Mouse (Mus musculus) right cerebral cortex, postnatal 4 days (tissue): ENCODE data around the gene Tnfaip1.
A peak's percentile ranks its signal among the peaks of the same experiment; 100 is the strongest.
"Not testable (repeated sequence)": the region's sequence is repeated elsewhere in the genome, so short reads cannot be mapped to it uniquely, and the experiment has no call there.

Experiments
- DNase-seq: peaks from one replicate; pipeline ENCODE4 v3.0.0-alpha.2; 2022

Gene Tnfaip1

GRCm38 (mm10) chr11:78535376-78536079 is 604 bp downstream of the Tnfaip1 start:
- no peak for DNase-seq

GRCm38 (mm10) chr11:78534516-78534915 is 1.6 kb downstream of the Tnfaip1 start:
- no peak for DNase-seq

- not testable (repeated sequence) for DNase-seq
These were observed 4.6 kb downstream of the Tnfaip1 start for GRCm38 (mm10) chr11:78531515-78531914.

- no peak for DNase-seq
These were observed 5.1 kb downstream of the Tnfaip1 start for GRCm38 (mm10) chr11:78531046-78531445.

- no peak for DNase-seq
These were observed 6.1 kb downstream of the Tnfaip1 start for GRCm38 (mm10) chr11:78530001-78530400.

GRCm38 (mm10) chr11:78528714-78529113 is 7.4 kb downstream of the Tnfaip1 start:
- no peak for DNase-seq

- DNase-seq: no peak
These were observed 11.3 kb downstream of the Tnfaip1 start for GRCm38 (mm10) chr11:78524838-78525237.

GRCm38 (mm10) chr11:78523241-78523955 is 12.7 kb downstream of the Tnfaip1 start:
- DNase-seq: no peak

- no peak for DNase-seq
These were observed 13.6 kb downstream of the Tnfaip1 start for GRCm38 (mm10) chr11:78522481-78522997.

- no peak for DNase-seq
These were observed 14.3 kb downstream of the Tnfaip1 start for GRCm38 (mm10) chr11:78521880-78522279.

- no peak for DNase-seq
These were observed 17.2 kb downstream of the Tnfaip1 start for GRCm38 (mm10) chr11:78518931-78519330.

GRCm38 (mm10) chr11:78515549-78516325 is 20.4 kb downstream of the Tnfaip1 start:
- DNase-seq: no peak

GRCm38 (mm10) chr11:78513106-78513790 is 22.9 kb downstream of the Tnfaip1 start:
- no peak for DNase-seq

- DNase-seq: peak; percentile 86
These were observed 23.8 kb downstream of the Tnfaip1 start, which contains the start of the genes Tmem199 and Poldip2 for GRCm38 (mm10) chr11:78512025-78512957. Gene Tmem199 (minus strand): TSS chr11:78512172. Gene Poldip2 (plus strand): TSS chr11:78512193.

GRCm38 (mm10) chr11:78509148-78509547 is 27.0 kb downstream of the Tnfaip1 start:
- DNase-seq: no peak

GRCm38 (mm10) chr11:78505430-78505829 is 30.7 kb downstream of the Tnfaip1 start:
- no peak for DNase-seq

- no peak for DNase-seq
These were observed 33.1 kb downstream of the Tnfaip1 start, which contains the start of gene Sebox for GRCm38 (mm10) chr11:78502909-78503650. Gene Sebox (plus strand): TSS chr11:78503447.

- no peak for DNase-seq
These were observed 34.6 kb downstream of the Tnfaip1 start for GRCm38 (mm10) chr11:78501529-78501928.

- DNase-seq: no peak
These were observed 35.4 kb downstream of the Tnfaip1 start for GRCm38 (mm10) chr11:78500623-78501202.

GRCm38 (mm10) chr11:78499543-78499942 is 36.6 kb downstream of the Tnfaip1 start:
- no peak for DNase-seq
